Mouse (Mus musculus): ENCODE data around the gene Snf8.

The Snf8 gene

DNA sequence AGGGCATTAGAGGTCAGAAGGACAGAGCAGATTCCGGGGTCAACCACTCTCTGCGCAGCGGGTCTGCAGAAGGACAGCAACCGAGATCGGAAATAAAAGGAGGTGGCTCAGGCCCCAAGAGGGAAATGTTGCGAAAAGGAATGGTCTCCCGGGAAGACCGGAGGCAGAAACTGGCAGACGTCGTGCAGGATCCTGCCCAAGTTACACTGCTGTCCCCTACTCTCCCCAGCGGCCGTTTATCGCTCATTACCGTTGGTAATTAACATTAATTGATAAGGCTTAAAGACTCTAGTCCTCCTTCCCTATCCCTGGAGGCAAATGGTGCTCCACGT, 40.5 kb downstream of the Snf8 start:
- no peak for DNase-seq

DNA sequence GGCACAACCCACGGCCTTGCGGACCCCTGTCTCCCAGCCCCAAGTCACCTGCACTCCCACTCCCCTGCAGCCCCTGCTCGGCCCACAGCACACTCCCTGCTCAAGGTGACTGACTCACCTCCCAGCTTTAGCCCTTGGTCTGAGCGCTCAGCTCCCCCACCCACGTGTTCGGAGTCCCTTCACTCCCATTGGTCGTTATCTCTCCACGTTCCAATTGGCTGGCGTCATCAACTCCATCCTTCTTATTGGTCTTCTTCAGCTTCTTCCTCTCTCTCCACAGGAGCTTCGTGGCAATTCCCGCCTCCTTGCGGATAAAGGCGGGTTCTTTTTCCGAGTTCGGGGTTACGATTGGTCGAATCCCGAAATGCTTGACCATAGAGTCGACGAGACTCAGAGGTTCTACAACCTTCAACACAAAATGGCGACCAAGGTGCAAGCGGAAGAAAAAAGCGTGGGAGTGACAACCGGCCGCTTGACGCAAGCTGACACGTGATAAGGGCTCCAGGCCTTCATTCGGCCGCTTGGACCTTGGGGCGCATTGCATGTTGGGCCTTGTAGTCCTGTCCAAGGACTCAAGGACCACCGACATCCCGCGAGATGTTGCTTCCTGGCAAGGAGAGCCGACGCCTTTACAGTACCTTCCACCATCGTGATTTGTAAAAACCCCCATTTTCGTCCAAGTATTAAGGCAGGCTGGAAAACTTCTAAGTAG, 41.0 kb downstream of the Snf8 start, which contains the start of gene Atp5g1:
Gene Atp5g1, minus strand, starts transcription at position 162 of the 712 bp plus-strand sequence.
- peak; percentile 100 for DNase-seq

DNA sequence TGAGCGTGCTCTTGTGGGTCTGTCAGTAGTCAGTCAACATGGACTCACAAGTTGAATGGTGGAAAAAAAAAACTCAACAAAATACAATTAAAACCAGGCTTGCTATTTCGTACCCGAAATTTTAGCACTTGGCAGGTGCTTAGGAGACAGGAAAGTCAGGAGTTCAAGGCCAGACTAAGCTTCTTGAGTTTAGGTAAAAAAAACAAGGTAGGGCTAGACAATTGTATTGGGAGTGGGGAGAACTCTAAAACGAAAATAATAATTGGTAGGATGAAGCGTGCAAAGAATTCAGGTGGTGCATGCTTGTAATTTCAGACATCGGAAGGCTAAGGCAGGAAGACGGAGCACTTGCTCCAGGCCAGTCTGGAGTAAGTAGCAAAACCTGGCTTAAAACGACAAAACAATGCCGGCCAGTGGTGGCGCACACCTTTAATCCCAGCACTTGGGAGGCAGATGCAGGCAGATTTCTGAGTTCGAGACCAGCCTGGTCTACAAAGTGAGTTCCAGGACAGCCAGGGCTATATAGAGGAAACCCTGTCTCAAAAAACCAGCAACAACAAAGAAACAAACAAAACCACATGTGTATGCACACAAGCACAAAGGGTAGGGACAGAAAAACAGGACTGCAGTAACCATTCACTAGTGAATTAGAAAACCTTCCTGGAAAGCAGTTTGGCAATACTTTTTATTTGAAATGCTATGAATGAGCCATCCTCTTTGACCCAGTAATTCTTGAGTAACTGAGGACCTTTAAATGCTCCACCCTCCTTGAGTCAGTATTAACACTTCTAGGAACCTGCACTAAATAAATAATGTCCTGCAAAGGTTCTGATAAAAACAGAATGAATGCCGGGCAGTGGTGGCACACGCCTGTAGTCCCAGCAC, 41.8 kb downstream of the Snf8 start:
- DNase-seq, result no peak

DNA sequence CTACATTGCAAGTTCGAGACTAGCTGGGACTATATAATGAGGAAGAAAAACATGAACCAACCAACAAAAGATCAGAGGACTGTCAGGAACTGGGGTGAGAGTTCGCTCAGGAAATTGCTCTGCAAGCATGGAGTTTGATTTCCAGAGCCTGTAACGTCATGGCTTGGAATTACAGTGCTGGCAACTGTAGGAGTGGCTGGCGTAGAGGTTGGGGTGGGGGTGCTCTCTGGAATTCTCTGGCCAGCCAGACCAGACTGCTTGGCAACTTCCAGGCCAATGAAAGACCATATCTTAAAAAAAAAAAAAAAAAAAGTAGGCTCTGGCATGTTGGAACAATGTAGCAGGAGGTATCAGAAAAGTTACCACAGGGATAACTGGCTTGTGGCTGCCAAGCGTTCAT, 46.1 kb downstream of the Snf8 start:
- DNase-seq, result no peak

DNA sequence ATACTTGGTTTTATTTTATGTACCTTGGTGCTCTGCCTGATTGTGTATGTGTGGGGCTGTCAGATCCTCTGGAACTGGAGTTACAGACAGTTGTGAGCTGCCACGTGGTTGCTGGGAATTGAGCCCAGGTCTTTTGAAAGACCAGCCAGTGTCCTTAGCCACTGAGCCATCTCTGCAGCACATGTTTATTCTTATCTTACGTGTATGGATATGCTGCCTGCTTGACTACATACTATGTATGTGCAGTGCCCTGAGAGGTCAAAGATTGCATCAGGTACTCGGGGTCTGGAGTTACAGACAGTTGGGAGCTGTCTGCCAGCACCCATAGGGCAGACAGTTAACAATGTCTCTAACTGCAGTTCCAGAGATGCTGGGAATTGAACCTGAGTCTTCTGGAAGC, 48.0 kb downstream of the Snf8 start:
- no peak for DNase-seq

DNA sequence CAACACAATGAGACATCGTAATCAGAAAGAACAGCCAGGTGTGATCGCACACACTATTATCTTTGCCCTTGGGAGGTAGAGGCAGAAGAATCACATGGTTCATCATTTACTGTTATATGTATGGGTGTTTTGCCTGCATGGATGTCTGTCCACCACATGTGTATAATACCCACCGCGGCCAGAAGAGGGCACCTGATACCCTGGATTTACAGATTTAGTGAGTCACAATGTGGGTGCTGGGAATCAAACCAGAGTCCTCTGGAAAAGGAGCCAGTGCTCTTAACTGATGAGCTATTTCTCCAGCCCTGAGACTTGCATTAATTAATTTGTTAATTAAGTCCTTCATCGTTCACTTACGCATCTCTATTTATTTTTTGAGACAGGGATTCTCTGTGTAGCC, 53.3 kb downstream of the Snf8 start:
- no peak for DNase-seq

DNA sequence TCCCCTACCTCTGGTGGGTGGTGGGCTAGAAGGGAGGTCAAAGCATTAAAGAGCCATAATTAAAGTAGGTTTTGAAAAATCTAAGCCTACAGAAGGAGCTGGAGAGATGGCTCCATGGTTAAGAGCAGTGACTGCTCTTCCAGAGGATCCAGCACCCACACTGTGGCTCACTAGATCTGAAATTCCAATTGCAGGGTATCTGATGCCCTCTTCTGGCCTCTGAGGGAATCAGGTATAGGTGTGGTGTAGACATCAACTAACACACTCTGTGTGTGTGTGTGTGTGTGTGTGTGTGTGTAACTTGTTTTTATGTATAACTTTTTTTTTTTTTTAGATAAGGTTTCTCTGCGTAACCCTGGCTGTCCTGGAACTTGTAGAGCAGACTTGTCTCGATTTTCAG, 56.4 kb downstream of the Snf8 start:
- peak; percentile 53 for DNase-seq

DNA sequence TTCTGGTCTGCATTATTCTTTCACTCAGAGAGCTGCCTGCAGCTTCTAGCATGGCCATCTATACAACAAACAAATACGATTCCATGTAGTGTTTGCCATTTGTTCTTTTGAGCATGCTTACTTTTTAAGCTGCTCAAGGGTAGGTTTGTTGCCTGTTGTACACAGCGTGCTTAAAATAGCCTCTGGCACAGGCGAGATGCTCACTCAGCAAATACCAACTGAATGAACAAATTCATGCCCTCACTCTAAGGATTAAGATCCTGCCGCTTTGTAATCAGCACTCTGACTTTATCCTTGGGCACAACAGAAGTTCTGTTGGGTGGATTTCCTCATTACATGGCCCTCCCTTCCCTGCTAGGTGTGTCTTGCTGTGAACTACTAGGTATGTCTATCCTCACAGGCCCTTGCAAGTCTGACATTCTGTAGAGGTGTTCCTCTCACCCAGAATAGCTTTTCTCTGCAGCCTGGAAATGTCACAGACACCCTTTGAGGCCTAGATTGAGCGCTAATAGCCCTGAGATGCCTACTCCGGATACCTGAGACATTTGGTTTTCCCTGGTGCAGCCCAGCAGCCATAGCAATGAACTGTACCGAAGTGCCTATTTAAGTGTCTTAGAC, 58.1 kb downstream of the Snf8 start:
- DNase-seq, result no peak

DNA sequence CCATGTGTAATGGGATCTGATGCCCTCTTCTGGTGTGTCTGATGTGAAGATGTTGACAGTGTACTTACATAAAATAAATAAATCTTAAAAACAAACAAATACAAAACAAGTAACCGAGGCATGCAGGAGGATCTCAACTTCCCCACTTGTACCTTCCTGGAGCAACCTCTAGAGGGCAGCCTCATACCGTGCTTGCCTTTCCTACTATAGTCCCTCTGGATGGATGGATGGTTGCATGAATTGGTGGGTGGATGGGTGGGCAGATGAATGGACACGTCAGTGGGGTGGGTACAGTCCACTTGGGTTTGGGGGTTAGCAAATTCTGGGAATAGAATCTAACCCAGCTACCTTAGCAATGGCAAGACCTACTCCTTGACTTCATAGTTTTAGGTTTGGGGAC, 58.7 kb downstream of the Snf8 start:
- peak; percentile 57 for DNase-seq

All from kidney, adult 9 months (tissue).